Mouse (Mus musculus) olfactory bulb, adult 2 months (tissue): ENCODE data around the gene Tpst2.

Experiments used
- CTCF ChIP-seq: fragments of 200-500 bp; IDR thresholded peaks from 2 replicates; pipeline ENCODE4 v1.5.1; 2012; ENCODE audit warnings: low read depth, mild to moderate bottlenecking, low read length, moderate library complexity; ENCODE audit not compliant: insufficient read depth
- POLR2A ChIP-seq: fragments of 200-500 bp; IDR thresholded peaks from 2 replicates; pipeline ENCODE4 v1.6.1; 2012; ENCODE audit warnings: mild to moderate bottlenecking, low read depth, low read length, moderate library complexity; ENCODE audit not compliant: insufficient read depth

DNA sequence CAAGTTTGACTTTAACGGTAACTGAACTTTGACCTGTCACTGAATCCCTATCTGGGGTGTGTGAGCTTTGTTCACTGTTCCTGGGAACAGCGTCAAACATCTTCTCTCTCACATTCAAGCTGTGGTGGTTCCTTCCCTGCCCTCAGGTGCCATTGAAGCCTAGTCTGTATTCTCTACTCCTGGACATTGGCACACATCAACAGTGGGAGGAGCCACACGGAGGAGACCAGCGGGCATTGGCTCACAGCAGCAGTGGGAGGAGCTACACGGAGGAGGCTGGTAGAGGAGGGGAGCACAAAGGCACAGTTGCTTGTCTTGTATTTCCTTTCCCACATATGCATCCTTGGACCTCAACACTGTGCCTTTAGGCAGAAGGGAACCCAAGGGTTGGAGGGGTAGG is 33.5 kb upstream of the Tpst2 start:
- no peak for TF ChIP-seq POLR2A
- TF ChIP-seq CTCF, result no peak
